Mouse (Mus musculus): ENCODE measurements around the gene Ube2k.

DNA sequence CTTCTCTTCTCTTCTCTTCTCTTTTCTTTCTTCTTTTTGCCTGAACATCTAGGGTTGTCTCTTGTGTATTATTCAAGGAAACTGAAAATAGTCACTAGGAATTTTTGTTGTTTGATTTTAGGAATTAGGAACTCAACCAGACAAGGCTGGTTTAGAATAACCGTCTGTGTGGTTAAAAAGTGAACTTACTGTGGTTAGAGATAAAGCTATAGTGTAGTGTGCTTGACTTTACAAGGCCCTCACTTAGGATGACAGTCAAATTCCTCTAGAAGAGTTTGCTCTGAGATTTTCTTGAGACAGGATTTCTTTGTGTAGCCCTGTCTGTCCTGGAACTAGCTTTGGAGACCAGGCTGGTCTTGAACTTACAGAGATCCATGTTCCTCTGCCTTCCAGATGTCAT, 53.2 kb downstream of the Ube2k start:
- no peak for TF ChIP-seq CTCF (IDR thresholded peaks at IDR 0.05 in 2 of 3, conservative IDR thresholded peaks at IDR 0.05 in 1 of 3; ENCODE audit: control insufficient read depth in 1 of 3, insufficient read depth in 1 of 3, low read depth in 2 of 3, low read length in 3 of 3, poor library complexity in 1 of 3, severe bottlenecking in 1 of 3)
- TF ChIP-seq MXI1 (IDR thresholded peaks at IDR 0.05; ENCODE audit: low read depth, low read length) = no peak
- no peak for TF ChIP-seq POLR2AphosphoS2 (IDR thresholded peaks at IDR 0.05; ENCODE audit: low read length)
- TF ChIP-seq RAD21 (IDR thresholded peaks at IDR 0.05; ENCODE audit: low read depth, low read length) = no peak
- TF ChIP-seq MYC (IDR thresholded peaks at IDR 0.05; ENCODE audit: low read depth, low read length) = no peak
- no peak for TF ChIP-seq BHLHE40 (IDR thresholded peaks at IDR 0.05; ENCODE audit: borderline replicate concordance, low read depth, low read length)
